Mouse (Mus musculus) monocyte, adult 5-6 weeks (primary cell): ENCODE measurements at regions not wholly inside any gene's neighbourhood (a gene's known extent, or its start where the extent isn't known, plus 50 kb on each side); places are given as distances from the start of the nearest gene placed in this dataset.

Source experiments
- ATAC-seq: fragments of 153-309, 156-312 bp; replicated peaks from 2 replicates; pipeline ENCODE4 v1.8.0; 2017; ENCODE audit warnings: mild to moderate bottlenecking; ENCODE audit not compliant: low TSS enrichment, insufficient number of reproducible peaks, severe bottlenecking, poor library complexity, low FRiP score

- ATAC-seq, result no peak
Measured at GRCm38 (mm10) chr2:101165942-101166341, 458.6 kb upstream of the Rag2 start.

- no peak for ATAC-seq
Measured at GRCm38 (mm10) chr2:101172806-101173205, 451.7 kb upstream of the Rag2 start.

- ATAC-seq, result no peak
Measured at GRCm38 (mm10) chr2:101175124-101175523, 449.4 kb upstream of the Rag2 start.

- ATAC-seq, result no peak
Measured at GRCm38 (mm10) chr2:101206637-101207036, 417.9 kb upstream of the Rag2 start.

GRCm38 (mm10) chr2:101209136-101209535 is 415.4 kb upstream of the Rag2 start:
- no peak for ATAC-seq

GRCm38 (mm10) chr2:101220759-101221158 is 403.8 kb upstream of the Rag2 start:
- no peak for ATAC-seq

GRCm38 (mm10) chr2:101242983-101243382 is 381.5 kb upstream of the Rag2 start:
- ATAC-seq, result no peak

- no peak for ATAC-seq
Measured at GRCm38 (mm10) chr2:101247133-101247532, 377.4 kb upstream of the Rag2 start.

GRCm38 (mm10) chr2:101252228-101252627 is 372.3 kb upstream of the Rag2 start:
- ATAC-seq, result no peak

GRCm38 (mm10) chr2:101256464-101256863 is 368.1 kb upstream of the Rag2 start:
- ATAC-seq, result no peak

GRCm38 (mm10) chr2:101263934-101264333 is 360.6 kb upstream of the Rag2 start:
- ATAC-seq, result no peak

- no peak for ATAC-seq
Measured at GRCm38 (mm10) chr2:101266685-101267374, 357.7 kb upstream of the Rag2 start.

GRCm38 (mm10) chr2:101274045-101274664 is 350.4 kb upstream of the Rag2 start:
- no peak for ATAC-seq

- no peak for ATAC-seq
Measured at GRCm38 (mm10) chr2:101284886-101285285, 339.6 kb upstream of the Rag2 start.

GRCm38 (mm10) chr2:101288119-101288518 is 336.4 kb upstream of the Rag2 start:
- ATAC-seq, result no peak

GRCm38 (mm10) chr2:101289168-101289567 is 335.4 kb upstream of the Rag2 start:
- no peak for ATAC-seq

- ATAC-seq, result no peak
Measured at GRCm38 (mm10) chr2:101290738-101291137, 333.8 kb upstream of the Rag2 start.

- ATAC-seq, result no peak
Measured at GRCm38 (mm10) chr2:101295678-101296368, 328.7 kb upstream of the Rag2 start.

GRCm38 (mm10) chr2:101296369-101296682 is 328.2 kb upstream of the Rag2 start:
- no peak for ATAC-seq

GRCm38 (mm10) chr2:101296778-101297177 is 327.7 kb upstream of the Rag2 start:
- no peak for ATAC-seq
